Mouse (Mus musculus) bone marrow macrophage, adult 2 months (primary cell): Measurements from ENCODE around the gene Nup188.

Experiments
- CTCF ChIP-seq: IDR thresholded peaks from 2 replicates; pipeline ENCODE4 v1.5.1; 2012; ENCODE audit warnings: low read depth, mild to moderate bottlenecking, low read length, moderate library complexity
- POLR2A ChIP-seq: IDR thresholded peaks from 2 replicates; pipeline ENCODE4 v1.6.1; 2012; ENCODE audit warnings: mild to moderate bottlenecking, low read depth, low read length, borderline replicate concordance

- no peak for TF ChIP-seq POLR2A
- TF ChIP-seq CTCF = no peak
Measured at GRCm38 (mm10) chr2:30247681-30248080, 38.5 kb upstream of the Nup188 start.
